Mouse (Mus musculus): ENCODE data around the gene Myl6. TPM values are rescaled to one million over a fixed set of nuclear protein-coding genes. Genes with fewer than 3 reads are reported as not detected.
A peak's percentile ranks its signal among the peaks of the same experiment; 100 is the strongest.

Myl6 gene
- 498 and 524 TPM in 2 replicates for polyA plus RNA-seq (2015; fragmentation: Nextera tagmentation; extraction: Ambion mirVana)

DNA sequence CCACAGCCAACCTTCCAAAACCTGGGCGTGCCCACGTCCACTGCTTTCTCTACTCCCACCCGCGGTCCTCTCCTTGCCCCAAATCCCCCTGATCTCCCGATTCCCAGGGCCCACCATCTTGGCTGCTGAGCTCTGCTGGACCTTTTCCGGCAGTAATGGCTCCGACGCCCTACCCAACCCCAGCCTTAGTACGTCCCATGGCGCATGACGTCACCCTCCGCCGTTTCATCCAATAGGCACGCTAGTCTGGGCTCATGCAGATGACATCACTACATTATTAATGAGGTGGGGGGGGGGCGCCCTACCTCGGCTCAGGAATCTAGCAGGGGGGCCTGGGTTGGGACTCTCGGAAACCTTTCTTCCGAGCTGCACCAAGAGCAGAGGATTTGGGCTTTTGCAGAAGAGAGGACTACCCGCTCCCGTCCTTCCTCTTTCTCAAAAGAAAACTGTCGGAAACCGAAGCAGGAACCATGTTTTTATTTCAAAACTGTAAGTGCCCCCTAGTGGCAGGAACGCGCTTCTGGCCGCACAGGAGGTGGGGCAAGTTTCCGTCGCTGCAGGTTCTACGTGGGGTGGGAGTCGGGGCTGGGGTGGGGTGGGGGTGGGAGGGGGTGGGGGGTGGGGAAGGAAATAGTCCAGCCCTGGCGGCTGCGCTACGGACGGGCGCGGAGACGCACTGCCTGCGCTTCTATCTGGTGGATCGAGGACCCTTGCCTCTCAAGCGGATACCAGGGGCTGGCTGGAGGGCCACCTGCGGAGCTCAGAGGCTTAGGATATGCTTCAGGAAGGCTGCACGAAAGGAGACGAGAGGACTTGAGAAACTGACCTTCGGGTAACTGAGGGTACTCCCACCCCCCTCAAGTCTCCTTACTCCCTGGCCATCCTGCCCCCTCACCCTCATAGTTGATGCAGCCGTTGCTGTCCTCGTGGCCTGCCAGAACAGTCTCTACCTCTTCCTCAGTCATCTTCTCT lies at the start of gene Myl6:
Gene Myl6 (minus strand): TSS at position 451 of the 972 bp plus-strand sequence.
- peak within 1 kb of the TSS; percentile 91 for H3K27ac ChIP-seq
- H3K9ac ChIP-seq, result peak within 1 kb of the TSS; percentile 93
- peaks cover 68% of the 10 kb centered on the region for H3K4me1 ChIP-seq (replicated peaks)
- ATAC-seq (ENCODE audit: low read depth), result peak; percentile 87
- peak within 1 kb of the TSS; percentile 88 for H3K4me3 ChIP-seq (replicated peaks)
- under 1% methylated on average over 45 of the region's 45 CpGs for WGBS (ENCODE audit: insufficient replicate concordance)
- no peaks in the 10 kb centered on the region for H3K27me3 ChIP-seq
- DNase-seq, result peak; percentile 95
- no peaks in the 10 kb centered on the region for H3K9me3 ChIP-seq (replicated peaks)
- peak within 1 kb of the TSS; percentile 93 for H3K4me2 ChIP-seq
- peaks cover 33% of the 10 kb centered on the region for H3K36me3 ChIP-seq

DNA sequence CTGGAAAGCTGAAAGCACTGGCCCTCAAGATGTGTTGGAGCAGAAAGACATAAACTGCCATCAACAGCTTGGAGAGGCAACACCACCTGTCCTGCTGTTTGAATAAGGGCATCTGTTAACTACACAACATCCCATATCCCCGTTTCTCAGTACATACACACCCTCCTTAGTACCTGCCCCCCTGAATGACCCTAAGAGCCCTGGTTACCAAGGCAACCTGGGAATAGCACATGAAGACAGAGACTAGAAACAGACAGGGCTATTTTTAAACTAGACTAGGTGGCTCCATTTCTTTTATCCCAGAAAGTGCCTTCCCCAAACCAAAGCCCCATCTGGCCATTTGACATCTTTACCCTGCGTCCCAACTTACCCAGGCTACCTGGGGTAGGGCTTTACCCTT lies 49.2 kb upstream of the Myl6 start:
- DNase-seq, result no peak
- 73% methylated on average over 2 of the region's 2 CpGs for WGBS (ENCODE audit: insufficient replicate concordance)
- H3K9me3 ChIP-seq (replicated peaks), result no peaks in the 10 kb centered on the region
- H3K4me2 ChIP-seq, result no peak overlapping the region
- ATAC-seq (ENCODE audit: low read depth), result no peak
- no peak overlapping the region for H3K9ac ChIP-seq
- H3K27me3 ChIP-seq, result no peaks in the 10 kb centered on the region
- H3K4me3 ChIP-seq (replicated peaks), result no peak overlapping the region
- peaks cover 36% of the 10 kb centered on the region for H3K36me3 ChIP-seq
- peaks cover 25% of the 10 kb centered on the region for H3K4me1 ChIP-seq (replicated peaks)
- no peak overlapping the region for H3K27ac ChIP-seq

DNA sequence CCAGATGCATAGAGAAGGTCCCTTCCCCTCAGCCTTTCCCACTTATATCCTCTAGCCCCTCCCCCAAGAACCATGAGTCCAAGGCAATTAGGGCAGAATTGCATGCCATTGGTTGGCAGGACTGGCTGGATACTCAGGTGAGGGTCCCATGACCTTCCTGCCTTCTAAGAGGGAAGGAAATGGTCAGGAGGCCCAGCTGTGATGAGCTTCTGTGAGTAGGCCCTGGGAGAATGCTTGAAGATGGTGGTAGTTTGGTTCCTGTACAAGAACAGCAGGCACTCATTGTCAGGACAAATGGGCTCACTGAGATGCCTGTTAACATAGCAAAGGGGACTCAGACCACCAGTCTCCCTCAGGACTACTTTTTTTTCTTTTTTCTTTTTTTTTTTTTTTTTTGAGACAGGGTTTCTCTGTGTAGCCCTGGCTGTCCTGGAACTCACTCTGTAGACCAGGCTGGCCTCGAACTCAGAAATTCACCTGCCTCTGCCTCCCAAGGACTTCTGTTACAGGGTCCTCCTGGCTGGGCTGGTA lies 44.5 kb upstream of the Myl6 start:
- Histone ChIP-seq H3K9ac (no peak overlapping the region), H3K27ac (no peak overlapping the region), H3K4me3 (replicated peaks) (no peak overlapping the region), H3K36me3 (peaks cover 13% of the 10 kb centered on the region), H3K4me2 (no peak overlapping the region), H3K4me1 (replicated peaks) (peaks cover 22% of the 10 kb centered on the region), H3K9me3 (replicated peaks) (no peaks in the 10 kb centered on the region), H3K27me3 (no peaks in the 10 kb centered on the region; the same call in 1 of the 2 replicates)
- WGBS (ENCODE audit: insufficient replicate concordance), result 69% methylated on average over 1 of the region's 1 CpGs
- DNase-seq, result no peak
- no peak for ATAC-seq (ENCODE audit: low read depth)

DNA sequence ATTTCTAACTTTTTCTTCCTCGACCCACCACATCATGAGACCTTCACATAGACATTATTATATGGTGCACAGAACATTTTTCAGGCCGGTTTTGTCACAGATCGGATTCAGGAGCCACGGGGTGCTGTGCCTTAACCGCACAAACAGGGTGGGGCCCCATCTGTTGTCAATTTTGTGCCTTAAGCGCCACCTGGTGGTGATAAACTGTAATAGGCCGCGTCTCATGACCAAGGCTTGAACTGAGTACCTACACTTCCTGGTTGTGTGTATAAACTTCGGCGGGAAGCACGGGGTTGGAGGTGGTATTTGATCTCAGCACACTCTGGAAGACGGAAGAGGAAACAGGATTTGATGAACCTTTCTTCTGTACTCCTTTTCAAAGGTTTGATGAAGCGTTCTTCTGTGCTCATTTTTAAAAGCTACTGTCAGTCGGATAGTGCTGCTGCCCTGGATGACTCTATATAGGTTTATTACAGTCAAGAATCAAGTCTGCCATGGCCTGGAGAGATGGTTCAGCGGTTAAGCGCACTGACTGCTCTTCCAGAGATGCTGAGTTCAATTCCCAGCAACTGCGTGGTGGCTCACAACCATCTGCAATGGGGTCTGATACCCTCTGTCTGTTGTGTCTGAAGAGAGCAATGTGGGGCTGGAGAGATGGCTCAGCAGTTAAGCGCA lies 42.5 kb upstream of the Myl6 start:
- H3K36me3 ChIP-seq, result no peaks in the 10 kb centered on the region; the same call in 1 of the 2 replicates
- no peaks in the 10 kb centered on the region for H3K9me3 ChIP-seq (replicated peaks)
- peak overlapping the region; percentile 58 for H3K27ac ChIP-seq
- H3K27me3 ChIP-seq, result no peaks in the 10 kb centered on the region; the same call in 1 of the 2 replicates
- peaks cover 21% of the 10 kb centered on the region for H3K4me1 ChIP-seq (replicated peaks)
- peak overlapping the region; percentile 34 for H3K4me3 ChIP-seq (replicated peaks)
- H3K4me2 ChIP-seq, result peak overlapping the region; percentile 52
- 13% methylated on average over 18 of the region's 18 CpGs for WGBS (ENCODE audit: insufficient replicate concordance)
- peak overlapping the region; percentile 56 for H3K9ac ChIP-seq
- ATAC-seq (ENCODE audit: low read depth) (peak; percentile 98), DNase-seq (peak; percentile 86)

DNA sequence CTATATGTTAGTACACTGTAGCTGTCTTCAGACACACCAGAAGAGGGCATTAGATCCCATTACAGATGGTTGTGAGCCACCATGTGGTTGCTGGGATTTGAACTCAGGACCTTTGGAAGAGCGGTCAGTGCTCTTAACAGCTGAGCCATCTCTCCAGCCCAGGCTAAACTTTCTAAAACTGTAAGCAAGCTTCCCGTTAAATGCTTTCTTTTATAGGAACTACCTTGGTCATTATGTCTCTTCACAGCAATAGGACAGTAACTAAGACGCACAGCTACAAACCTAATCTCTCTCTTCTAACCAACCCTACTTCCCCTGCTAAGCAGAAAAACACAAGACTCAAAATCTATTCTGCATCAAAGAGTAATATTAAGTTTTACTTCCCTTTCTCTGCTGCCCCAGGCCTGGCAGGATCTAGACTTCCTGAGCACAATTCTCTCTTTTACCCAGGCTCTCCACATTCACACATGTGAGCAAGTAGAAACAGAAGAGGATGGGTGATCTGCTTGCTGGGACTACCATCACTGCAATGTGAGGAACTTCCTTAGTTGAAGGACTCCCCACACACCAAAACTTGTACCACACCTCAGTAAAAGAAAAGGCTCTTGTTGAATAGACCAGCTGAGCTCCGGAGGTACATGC lies 41.8 kb upstream of the Myl6 start:
- WGBS (ENCODE audit: insufficient replicate concordance), result 61% methylated on average over 4 of the region's 4 CpGs
- H3K27me3 ChIP-seq, result no peaks in the 10 kb centered on the region; the same call in 1 of the 2 replicates
- peak overlapping the region; percentile 56 for H3K9ac ChIP-seq
- peak overlapping the region; percentile 52 for H3K4me2 ChIP-seq
- H3K4me3 ChIP-seq (replicated peaks), result peak overlapping the region; percentile 34
- peak; percentile 40 for ATAC-seq (ENCODE audit: low read depth)
- H3K9me3 ChIP-seq (replicated peaks), result no peaks in the 10 kb centered on the region
- H3K27ac ChIP-seq, result peak overlapping the region; percentile 58
- DNase-seq, result no peak
- H3K4me1 ChIP-seq (replicated peaks), result peaks cover 21% of the 10 kb centered on the region
- no peaks in the 10 kb centered on the region for H3K36me3 ChIP-seq

DNA sequence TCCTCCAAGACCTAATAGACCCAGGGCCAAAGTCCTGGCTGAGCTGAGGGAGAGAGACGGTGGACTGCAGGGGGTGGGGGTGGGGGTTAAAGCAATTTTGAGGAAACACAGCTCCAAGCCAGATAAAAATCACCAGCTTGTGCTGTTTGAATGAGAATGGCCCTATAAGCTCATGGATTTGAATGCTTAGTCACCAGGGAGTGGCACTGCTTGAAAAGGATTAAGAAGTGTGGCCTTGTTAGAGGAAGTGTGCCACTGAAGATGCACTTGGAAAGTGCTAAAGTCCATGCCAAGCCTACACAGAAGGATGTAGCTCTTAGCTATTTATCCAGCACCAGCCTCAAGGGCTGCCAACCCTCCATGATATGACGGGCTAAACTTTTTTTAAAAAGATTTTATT lies 41.3 kb upstream of the Myl6 start:
- no peak for ATAC-seq (ENCODE audit: low read depth)

DNA sequence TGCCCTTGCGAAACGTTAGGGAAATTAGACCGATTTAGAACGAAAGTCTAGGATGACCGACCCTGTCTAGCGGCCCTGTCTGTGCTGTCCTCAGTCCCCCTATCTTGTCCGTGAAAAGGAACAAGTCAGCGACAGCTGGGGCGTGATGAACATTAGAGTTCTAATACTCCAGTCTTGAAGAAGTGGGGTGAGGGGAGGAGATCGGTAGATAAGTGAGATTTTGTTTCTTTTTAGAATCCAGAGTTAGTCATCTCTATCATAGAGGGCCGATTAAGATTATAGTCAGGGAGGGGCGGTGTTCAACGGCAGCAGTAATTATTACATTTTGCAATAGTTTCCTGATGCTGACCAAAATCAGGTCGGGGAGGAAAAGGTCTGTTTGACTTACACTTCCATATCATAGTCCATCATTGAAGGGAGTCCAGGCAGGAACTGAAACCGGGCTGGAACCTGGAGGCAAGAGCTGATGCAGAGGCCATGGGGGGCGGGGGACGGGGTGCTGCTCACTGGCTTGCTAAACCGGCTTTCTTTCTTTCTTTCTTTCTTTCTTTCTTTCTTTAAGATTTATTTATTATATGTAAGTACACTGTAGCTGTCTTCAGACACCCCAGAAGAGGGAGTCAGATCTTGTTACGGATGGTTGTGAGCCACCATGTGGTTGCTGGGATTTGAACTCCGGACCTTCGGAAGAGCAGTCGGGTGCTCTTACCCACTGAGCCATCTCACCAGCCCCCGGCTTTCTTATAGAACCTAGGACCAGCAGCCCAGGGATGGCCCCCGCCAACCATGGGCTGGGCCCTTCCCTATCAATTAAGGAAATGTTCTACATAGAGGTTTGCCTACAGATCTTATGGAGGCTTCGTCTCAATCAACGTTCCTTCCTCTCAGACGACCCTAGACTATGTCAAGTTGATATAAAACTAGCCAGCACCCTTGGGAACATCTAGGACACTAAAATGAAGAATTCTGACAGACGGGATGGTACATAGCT lies 32.7 kb upstream of the Myl6 start:
- WGBS (ENCODE audit: insufficient replicate concordance), result 22% methylated on average over 28 of the region's 28 CpGs
- 0 out of 2 replicates have a peak, but pooled peaks cover 3% of the 10 kb centered on the region for H3K27me3 ChIP-seq
- ATAC-seq (ENCODE audit: low read depth), result peak; percentile 25; the same call in 1 of the 2 replicates
- peaks cover 34% of the 10 kb centered on the region for H3K4me1 ChIP-seq (replicated peaks)
- peak overlapping the region; percentile 76 for H3K27ac ChIP-seq
- no peak for DNase-seq
- H3K4me3 ChIP-seq (replicated peaks), result peak overlapping the region; percentile 87
- peak overlapping the region; percentile 71 for H3K9ac ChIP-seq
- no peaks in the 10 kb centered on the region for H3K9me3 ChIP-seq (replicated peaks)
- peaks cover under 1% of the 10 kb centered on the region for H3K36me3 ChIP-seq
- peak overlapping the region; percentile 100 for H3K4me2 ChIP-seq

More for the DNA sequence above, 41.3 kb upstream of the Myl6 start:
- no peak overlapping the region for H3K4me2 ChIP-seq
- H3K27me3 ChIP-seq, result no peaks in the 10 kb centered on the region; the same call in 1 of the 2 replicates
- H3K9ac ChIP-seq, result no peak overlapping the region
- no peak overlapping the region for H3K4me3 ChIP-seq (replicated peaks)
- H3K27ac ChIP-seq, result no peak overlapping the region
- WGBS (ENCODE audit: insufficient replicate concordance), result 73% methylated on average over 2 of the region's 2 CpGs
- H3K36me3 ChIP-seq, result no peaks in the 10 kb centered on the region
- peaks cover 21% of the 10 kb centered on the region for H3K4me1 ChIP-seq (replicated peaks)
- H3K9me3 ChIP-seq (replicated peaks), result no peaks in the 10 kb centered on the region
- no peak for DNase-seq

DNA sequence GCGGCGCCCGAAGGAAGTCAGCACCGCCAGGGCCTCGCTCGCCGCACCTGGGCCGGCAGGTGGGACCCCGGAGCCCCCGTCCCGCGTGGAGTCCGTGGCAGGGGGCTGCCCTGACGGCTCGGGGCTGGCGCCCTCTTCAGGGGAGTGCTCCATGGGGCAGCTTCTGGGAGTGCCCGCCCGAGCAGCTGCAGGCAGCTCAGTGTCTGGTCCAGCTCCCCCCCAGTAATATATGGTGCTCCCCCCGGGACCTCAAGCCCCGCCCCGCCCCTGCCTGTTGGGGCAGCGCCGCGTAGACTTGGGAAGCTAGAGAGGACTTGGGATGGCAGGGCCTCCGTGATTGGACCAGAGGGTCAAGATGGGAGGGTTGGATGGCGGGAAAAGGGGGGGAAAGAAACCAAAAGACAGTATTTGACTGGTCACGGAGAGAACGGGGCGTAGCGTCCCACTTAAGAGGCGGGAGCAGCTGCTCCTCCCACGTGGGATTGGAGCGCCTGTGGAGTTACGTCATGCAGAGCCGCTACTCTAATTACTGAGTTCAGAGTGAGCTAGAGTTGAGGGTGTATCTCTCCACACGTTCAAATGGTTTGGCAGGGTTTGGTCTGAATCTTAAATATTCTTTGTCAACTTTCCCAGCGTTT lies 31.8 kb upstream of the Myl6 start, which contains the start of gene Esyt1:
Gene Esyt1 (minus strand): TSS at position 201 of the 638 bp plus-strand sequence.
- peak; percentile 95 for DNase-seq

DNA sequence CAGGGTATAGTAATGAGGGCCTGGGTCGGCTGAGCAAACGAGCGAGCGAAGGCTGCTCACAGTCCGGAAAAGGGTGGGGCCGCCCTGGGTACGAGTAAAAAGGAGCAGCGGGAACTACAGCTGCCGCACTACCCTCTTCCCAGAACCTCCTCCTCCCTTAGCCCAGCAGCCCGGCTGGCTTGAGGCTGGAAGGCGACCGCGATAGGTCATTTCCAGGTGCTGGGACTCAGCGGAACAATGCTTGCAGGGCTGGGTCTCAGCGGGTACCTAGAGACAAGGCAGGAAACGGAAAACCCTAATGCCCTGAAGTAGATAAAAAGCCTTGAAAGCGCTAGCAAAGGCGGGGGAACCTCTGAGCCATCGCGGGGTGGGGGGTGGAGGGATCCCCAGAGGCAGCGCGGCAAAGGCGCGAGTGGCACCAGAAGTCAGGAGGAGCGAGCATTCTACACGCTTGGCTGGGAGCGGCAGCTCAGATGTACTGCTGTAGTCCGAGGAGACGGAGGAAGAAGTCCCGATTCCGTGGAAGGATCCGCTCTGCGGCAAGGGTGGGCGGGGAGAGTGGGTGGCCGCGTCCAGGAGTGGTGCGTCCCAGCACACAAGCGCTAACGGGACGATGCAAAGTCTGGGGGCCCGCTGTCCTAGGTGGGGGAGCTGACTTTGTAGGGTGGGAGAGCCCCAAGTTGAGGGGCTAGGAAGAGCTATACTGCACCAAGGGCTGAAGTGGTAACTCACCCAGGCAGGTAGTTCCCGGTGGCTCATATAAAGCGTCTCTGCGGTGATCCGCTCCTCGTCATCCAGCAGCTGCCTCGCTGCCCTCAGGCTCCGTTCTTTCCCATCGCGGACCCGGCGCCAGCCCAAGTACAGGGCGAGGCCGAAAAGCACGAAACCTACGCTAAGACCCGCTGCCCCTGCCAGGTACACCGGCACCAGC lies 31.1 kb upstream of the Myl6 start:
- Histone ChIP-seq H3K27ac (peak overlapping the region; percentile 93), H3K9me3 (replicated peaks) (no peaks in the 10 kb centered on the region), H3K4me2 (peak overlapping the region; percentile 100), H3K9ac (peak overlapping the region; percentile 91), H3K4me3 (replicated peaks) (peak overlapping the region; percentile 87), H3K36me3 (peaks cover 17% of the 10 kb centered on the region), H3K4me1 (replicated peaks) (peaks cover 34% of the 10 kb centered on the region), H3K27me3 (0 out of 2 replicates have a peak, but pooled peaks cover 3% of the 10 kb centered on the region)
- ATAC-seq (ENCODE audit: low read depth) (peak; percentile 18), DNase-seq (no peak)
- 1% methylated on average over 58 of the region's 58 CpGs for WGBS (ENCODE audit: insufficient replicate concordance)

More for the DNA sequence above, 31.8 kb upstream of the Myl6 start, which contains the start of gene Esyt1:
- ATAC-seq (ENCODE audit: low read depth), result peak; percentile 96
- H3K36me3 ChIP-seq, result peaks cover 10% of the 10 kb centered on the region
- H3K9me3 ChIP-seq (replicated peaks), result no peaks in the 10 kb centered on the region
- peak within 1 kb of the TSS; percentile 91 for H3K9ac ChIP-seq
- under 1% methylated on average over 37 of the region's 37 CpGs for WGBS (ENCODE audit: insufficient replicate concordance)
- H3K4me3 ChIP-seq (replicated peaks), result peak within 1 kb of the TSS; percentile 87
- 0 out of 2 replicates have a peak, but pooled peaks cover 3% of the 10 kb centered on the region for H3K27me3 ChIP-seq
- peak within 1 kb of the TSS; percentile 100 for H3K4me2 ChIP-seq
- peaks cover 34% of the 10 kb centered on the region for H3K4me1 ChIP-seq (replicated peaks)
- peak within 1 kb of the TSS; percentile 93 for H3K27ac ChIP-seq

Data from liver, embryonic 13.5 days (tissue).